In the genomic region with DNA sequence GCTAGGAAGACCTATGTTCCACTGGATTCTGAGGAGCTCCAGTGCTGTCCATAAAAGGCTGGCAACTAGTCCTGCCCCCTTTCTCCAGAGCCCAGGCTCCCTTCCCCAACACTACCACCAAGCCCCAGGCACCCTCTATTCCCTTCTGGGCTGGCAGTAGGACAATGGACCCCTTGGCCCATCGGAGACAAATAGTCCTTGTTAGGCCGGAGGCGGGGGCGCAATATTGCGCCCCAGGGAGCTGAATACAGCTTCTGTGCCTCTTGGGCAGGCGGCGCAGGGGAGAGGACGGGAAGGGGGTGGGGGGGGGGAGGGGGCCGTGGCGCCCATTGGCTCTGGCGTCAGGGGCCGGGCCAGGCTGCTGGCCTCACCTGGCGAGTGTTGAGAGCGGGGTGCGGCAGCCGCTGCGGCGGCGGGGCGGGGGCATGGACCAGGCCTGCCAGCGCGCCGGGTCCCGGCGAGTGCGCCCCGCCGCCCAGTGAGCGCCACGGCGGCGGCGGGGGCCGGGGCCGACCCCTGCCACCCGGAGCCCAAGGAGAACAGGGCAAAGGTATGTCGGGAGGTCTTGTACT, we compare ENCODE assay signal across 8 mouse cellular contexts. TPM values are rescaled to one million over a fixed set of nuclear protein-coding genes. Genes with fewer than 3 reads are reported as not detected.
DNase-seq lines count a peak whose midpoint lies in the region; ATAC-seq lines count a peak whose summit lies in the region.

A gene (plus strand): TSS at position 346 of the 572 bp plus-strand sequence.

- peak within 1 kb of the TSS; percentile 50 for H3K9ac ChIP-seq in intestine, embryonic 15.5 days

- peak; percentile 89 for ATAC-seq in intestine, embryonic 15.5 days

- H3K4me3 ChIP-seq in intestine, embryonic 15.5 days (replicated peaks) = peak within 1 kb of the TSS; percentile 49

- H3K27ac ChIP-seq in intestine, embryonic 15.5 days = peak within 1 kb of the TSS; percentile 87

- peak within 1 kb of the TSS; percentile 66 for H3K4me2 ChIP-seq in intestine, embryonic 15.5 days (replicated peaks)

- under 1% methylated on average over 35 of the region's 37 CpGs for WGBS in intestine, embryonic 15.5 days

- intact Hi-C loops in left cerebral cortex, postnatal 25 days (cut with DNase I) = no loop called here

- peaks cover 12% of the 10 kb centered on the region for H3K36me3 ChIP-seq in intestine, embryonic 15.5 days

- no peaks in the 10 kb centered on the region; the same call in 1 of the 2 replicates for H3K4me1 ChIP-seq in intestine, embryonic 15.5 days (replicated peaks)

- no peaks in the 10 kb centered on the region for H3K9me3 ChIP-seq in intestine, embryonic 15.5 days

- peaks cover 13% of the 10 kb centered on the region for H3K27me3 ChIP-seq in intestine, embryonic 15.5 days (replicated peaks)

- peak; percentile 6 for DNase-seq in cerebellum, adult 11 months
- no peak for DNase-seq in cerebellum, postnatal 14 days
- DNase-seq in embryo, embryonic 10 days (ENCODE audit: low spot score) = peak; percentile 8
- peak; percentile 30 to 49 for DNase-seq in left cerebral cortex, postnatal 25 days (ENCODE audit: low spot score in 2 of 2)
- peak; percentile 39 to 75 for DNase-seq in lung, postnatal 4 days
- DNase-seq in yolk sac, embryonic 10.5 days (ENCODE audit: low spot score) = peak; percentile 77
- DNase-seq in thymus, adult 18-20 months = no peak

RNA-seq across cellular contexts. Expression of the gene that starts here (rescaled TPM):
- polyA plus RNA-seq in intestine, embryonic 15.5 days (2015; fragmentation: Nextera tagmentation; extraction: Ambion mirVana) = 26.0 and 27.0 TPM in 2 replicates
- total RNA-seq in left cerebral cortex, postnatal 25 days (2021) = 10 to 100 TPM; 13.2 to 15.5 TPM

Comparison
In these comparisons a context has a peak if more than half of its experiments do, and no peak if none do; other contexts are left out.
1. DNase-seq: peak in cerebellum, adult 11 months (single experiment), embryo, embryonic 10 days (single experiment), left cerebral cortex, postnatal 25 days (2 of 2), lung, postnatal 4 days (2 of 2) and yolk sac, embryonic 10.5 days (single experiment); none in cerebellum, postnatal 14 days (0 of 2) and thymus, adult 18-20 months (0 of 2).